Comparison of ENCODE assay signal across 8 mouse cellular contexts in genomic region chr9:20898511-20899073, GRCm38 (mm10). TPM values are rescaled to one million over a fixed set of nuclear protein-coding genes. Genes with fewer than 3 reads are reported as not detected.
DNase-seq lines count a peak whose midpoint lies in the region; ATAC-seq and TF ChIP-seq lines count a peak whose summit lies in the region.

Gene Eif3g (minus strand): TSS chr9:20898623.

- peaks cover 15% of the 10 kb centered on the region for H3K79me2 ChIP-seq in myocyte (ENCODE audit: control insufficient read depth, insufficient read depth)

- peak within 1 kb of the TSS; percentile 91 for H3K4me2 ChIP-seq in embryonic facial prominence, embryonic 15.5 days (replicated peaks)
- peak within 1 kb of the TSS; percentile 76 for H3K4me2 ChIP-seq in liver, embryonic 11.5 days
- H3K4me2 ChIP-seq in myocyte (ENCODE audit: low read depth), result peak within 1 kb of the TSS; percentile 93

- peak; percentile 56 for TF ChIP-seq CTCF in bone marrow macrophage, adult 2 months (IDR thresholded peaks at IDR 0.05; ENCODE audit: low read depth, low read length)

- WGBS in embryonic facial prominence, embryonic 15.5 days, result 3% methylated on average over 34 of the region's 34 CpGs
- WGBS in liver, embryonic 11.5 days, result 6% methylated on average over 34 of the region's 34 CpGs

- peak within 1 kb of the TSS; percentile 98 for H3K9ac ChIP-seq in embryonic facial prominence, embryonic 15.5 days
- H3K9ac ChIP-seq in liver, embryonic 11.5 days (ENCODE audit: low read depth, low read length), result peak within 1 kb of the TSS; percentile 97

- H3K9me3 ChIP-seq in embryonic facial prominence, embryonic 15.5 days (replicated peaks), result no peaks in the 10 kb centered on the region
- H3K9me3 ChIP-seq in liver, embryonic 11.5 days (ENCODE audit: control insufficient read depth, low read length), result no peaks in the 10 kb centered on the region

- no peaks in the 10 kb centered on the region for H3K27me3 ChIP-seq in embryonic facial prominence, embryonic 15.5 days
- H3K27me3 ChIP-seq in liver, embryonic 11.5 days (replicated peaks; ENCODE audit: control insufficient read depth, insufficient read depth, low read length), result no peaks in the 10 kb centered on the region
- no peaks in the 10 kb centered on the region for H3K27me3 ChIP-seq in myocyte (ENCODE audit: control insufficient read depth, insufficient read depth, insufficient read length)

- TF ChIP-seq POLR2A in bone marrow macrophage, adult 2 months (IDR thresholded peaks at IDR 0.05; ENCODE audit: borderline replicate concordance, low read depth, low read length), result no peak
- TF ChIP-seq POLR2A in myocyte (IDR thresholded peaks at IDR 0.05; ENCODE audit: insufficient read length, low read depth), result peak; percentile 71

- H3ac ChIP-seq in myocyte (ENCODE audit: control insufficient read depth, insufficient read length), result peak within 1 kb of the TSS; percentile 98

- peaks cover 6% of the 10 kb centered on the region for H3K4me1 ChIP-seq in bone marrow macrophage, adult 2 months (ENCODE audit: control insufficient read depth, insufficient read depth, low read length)
- H3K4me1 ChIP-seq in embryonic facial prominence, embryonic 15.5 days, result peaks cover 31% of the 10 kb centered on the region
- H3K4me1 ChIP-seq in liver, embryonic 11.5 days (replicated peaks; ENCODE audit: control insufficient read depth, insufficient read depth, low read length), result peaks cover 24% of the 10 kb centered on the region

- DNase-seq in CD4-positive helper T cell, adult 2 months (ENCODE audit: low read depth, low spot score), result peak; percentile 91
- peak; percentile 83 for DNase-seq in heart, adult 8-10 months (ENCODE audit: low spot score)
- DNase-seq in kidney, adult 9 months, result peak; percentile 86
- peak; percentile 81 for DNase-seq in liver, embryonic 11.5 days (ENCODE audit: low spot score)
- DNase-seq in spleen, postnatal 4 days (ENCODE audit: low spot score in 2 of 2), result peak; percentile 86 to 96

- H3K27ac ChIP-seq in bone marrow macrophage, adult 2 months (ENCODE audit: insufficient read depth, low read depth, low read length), result no peak within 1 kb of the TSS
- H3K27ac ChIP-seq in embryonic facial prominence, embryonic 15.5 days (replicated peaks), result peak within 1 kb of the TSS; percentile 71
- peak within 1 kb of the TSS; percentile 79 for H3K27ac ChIP-seq in liver, embryonic 11.5 days (ENCODE audit: low read depth, low read length)

- peak within 1 kb of the TSS; percentile 68 for H3K4me3 ChIP-seq in bone marrow macrophage, adult 2 months (ENCODE audit: insufficient read depth, low read length)
- peak within 1 kb of the TSS; percentile 96 for H3K4me3 ChIP-seq in embryonic facial prominence, embryonic 15.5 days (replicated peaks)
- peak within 1 kb of the TSS; percentile 99 for H3K4me3 ChIP-seq in liver, embryonic 11.5 days (ENCODE audit: low read depth, low read length)
- peak within 1 kb of the TSS; percentile 62 for H3K4me3 ChIP-seq in myocyte

- peak; percentile 80 for ATAC-seq in embryonic facial prominence, embryonic 15.5 days (ENCODE audit: insufficient number of reproducible peaks, low FRiP score, low TSS enrichment, low read depth)
- ATAC-seq in liver, embryonic 11.5 days (replicated peaks; ENCODE audit: low FRiP score), result peak; percentile 76

- H3K36me3 ChIP-seq in embryonic facial prominence, embryonic 15.5 days, result peaks cover 34% of the 10 kb centered on the region
- peaks cover 33% of the 10 kb centered on the region for H3K36me3 ChIP-seq in liver, embryonic 11.5 days (ENCODE audit: control insufficient read depth, insufficient read depth, low read length)
- peaks cover 4% of the 10 kb centered on the region for H3K36me3 ChIP-seq in myocyte (ENCODE audit: control insufficient read depth, insufficient read depth)

TF ChIP-seq in myocyte, 11 proteins besides CTCF, POLR2A, EP300 and RAD21:
- peak; percentile 70 for TF ChIP-seq POLR2AphosphoS2 (IDR thresholded peaks at IDR 0.05; ENCODE audit: insufficient read length, low read depth)
- peak in 2 of 3 experiments; percentile 12 to 22 for TF ChIP-seq MYOG (IDR thresholded peaks at IDR 0.05; ENCODE audit: control insufficient read depth in 1 of 3, insufficient read depth in 1 of 3, insufficient read length in 2 of 3, low read depth in 2 of 3)
- no peak for TF ChIP-seq REST (IDR thresholded peaks at IDR 0.05; ENCODE audit: insufficient read depth, insufficient read length)
- no peak for TF ChIP-seq MAX (IDR thresholded peaks at IDR 0.05; ENCODE audit: low read depth)
- TF ChIP-seq CEBPB (IDR thresholded peaks at IDR 0.05; ENCODE audit: insufficient read depth, poor library complexity, severe bottlenecking), result no peak
- no peak for TF ChIP-seq MYOD1 (IDR thresholded peaks at IDR 0.05; ENCODE audit: control insufficient read depth in 1 of 3, insufficient read length in 2 of 3, low read depth in 2 of 3)
- TF ChIP-seq E2F4 (IDR thresholded peaks at IDR 0.05; ENCODE audit: insufficient read depth), result no peak

RNA-seq across cellular contexts. Expression of gene Eif3g, which starts in this region (rescaled TPM):
- polyA plus RNA-seq in bone marrow macrophage, adult 2 months (2012; ENCODE audit: insufficient read depth, insufficient read length, missing spikeins), result 65.4 and 71.5 TPM in 2 replicates
- polyA plus RNA-seq in embryonic facial prominence, embryonic 15.5 days (2015; fragmentation: Nextera tagmentation; extraction: Ambion mirVana), result 305 and 312 TPM in 2 replicates
- 100 to 1,000 TPM; 106 to 121 (median 110) TPM for total RNA-seq in heart, adult 8-10 months (2022)
- polyA plus RNA-seq in liver, embryonic 11.5 days (2014; fragmentation: Nextera tagmentation; extraction: Ambion mirVana), result 440 and 448 TPM in 2 replicates
- 202 TPM for polyA plus RNA-seq in myocyte (2012; fragmentation: generic; extraction: Trizol)
